Mouse (Mus musculus) leukemia stem cell, adult 10-12 weeks (primary cell): Measurements from ENCODE around the gene Clpx. TPM values are rescaled to one million over a fixed set of nuclear protein-coding genes. Genes with fewer than 3 reads are reported as not detected.

Experiments
- polyA plus RNA-seq: library from polyadenylated mRNA; stranded (reverse); fragments of >175 nt; gene quantifications from 2 replicates; pipeline ENCODE4 v1.2.3, GENCODE M21; 2012; ENCODE audit warnings: low replicate concordance

The Clpx gene
- polyA plus RNA-seq: 10.6 and 14.9 TPM in 2 replicates

DNA sequence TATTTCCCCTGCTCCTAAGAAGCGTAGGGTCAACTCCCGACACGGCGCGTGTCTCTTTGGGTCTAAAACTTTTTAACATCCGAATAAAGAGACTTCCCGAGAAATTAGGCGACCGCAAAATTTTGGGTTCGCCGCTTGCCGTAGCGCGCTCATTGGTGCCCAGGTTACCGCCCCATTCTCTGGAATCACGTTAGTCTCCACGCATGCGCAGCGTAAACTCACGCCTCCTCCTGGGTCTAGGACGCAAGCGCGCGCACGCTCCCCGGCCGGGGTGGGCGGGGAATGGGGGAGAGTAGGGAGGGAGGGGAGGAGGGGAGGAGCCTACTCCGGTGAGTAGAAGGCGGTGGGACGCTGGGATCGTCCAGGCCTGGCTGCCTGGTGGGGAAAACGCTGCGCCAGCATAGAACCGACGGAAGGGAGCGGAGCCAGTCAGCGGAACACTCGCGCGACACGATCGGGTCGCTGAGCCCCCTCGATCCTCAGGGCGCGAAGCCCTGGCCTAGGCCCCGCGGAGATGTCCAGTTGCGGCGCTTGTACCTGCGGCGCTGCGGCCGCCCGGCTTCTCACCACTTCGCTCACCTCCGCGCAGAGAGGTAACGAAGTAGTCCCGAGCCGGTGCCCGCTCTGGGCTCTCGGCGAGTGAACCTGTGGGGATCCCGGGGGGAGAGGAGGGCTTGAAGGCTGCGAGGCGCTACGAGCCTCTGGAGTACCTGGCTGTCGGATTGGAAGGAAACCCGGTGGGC, at the start of gene Clpx:
Gene Clpx (plus strand): TSS at position 288 of the 743 bp plus-strand sequence.

GRCm38 (mm10) chr9:65264959-65265358, 29.1 kb upstream of the Clpx start, which contains the start of gene Cilp:
Gene Cilp, plus strand, starts transcription at chr9:65265180.

GRCm38 (mm10) chr9:65345854-65346475, 51.9 kb downstream of the Clpx start, which contains the start of gene Pdcd7:
Gene Pdcd7, plus strand, starts transcription at chr9:65346104.

DNA sequence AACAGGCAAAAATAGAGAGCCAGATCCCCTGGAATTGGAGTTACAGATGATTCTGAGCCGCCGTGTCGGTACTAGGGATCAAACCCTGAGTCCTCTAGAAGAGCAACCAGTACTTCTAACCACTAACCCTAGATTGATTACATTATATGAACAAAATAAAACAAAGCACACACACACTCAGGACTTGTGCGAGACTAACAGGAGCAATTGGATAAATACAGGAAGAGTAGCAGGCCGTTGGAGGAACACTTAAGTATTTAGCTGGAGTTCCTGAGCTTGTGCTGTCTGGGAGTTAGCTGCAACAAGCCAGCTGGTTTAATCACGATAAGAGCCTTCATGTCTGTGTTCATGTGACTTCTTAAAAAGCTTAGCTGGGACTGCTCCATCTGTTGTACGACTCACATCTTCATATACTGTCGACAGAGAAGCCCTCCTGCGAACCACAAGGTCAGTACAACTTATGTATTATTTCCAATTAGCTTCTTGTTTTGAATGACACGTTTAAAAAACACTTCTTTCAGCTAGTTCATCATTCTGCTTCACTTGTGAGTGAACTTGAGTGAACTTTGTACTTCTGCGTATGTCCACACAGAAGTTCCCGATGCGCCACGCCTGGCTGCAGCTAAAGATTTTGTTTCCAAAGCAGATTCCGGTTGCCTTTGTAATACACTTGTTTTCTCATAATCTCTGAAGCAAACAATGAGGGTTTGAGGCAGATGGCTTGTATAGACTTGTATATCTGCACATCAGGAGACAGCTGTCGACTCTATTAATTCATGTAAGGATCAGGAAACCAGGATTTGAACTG, 66.8 kb downstream of the Clpx start, which contains the start of gene Ubap1l:
Gene Ubap1l (plus strand): TSS at position 401 of the 808 bp plus-strand sequence.

Other genes with a start within 250 kb of the Clpx start
- 0.06 and 0.25 TPM in 2 replicates for gene Igdcc4, start 192.8 kb upstream of the Clpx start, polyA plus RNA-seq
- 0.17 TPM in 1 of 2 replicates, not detected in the other for gene Igdcc3, start 153.1 kb upstream of the Clpx start, polyA plus RNA-seq
- gene Parp16, start 98.9 kb upstream of the Clpx start, polyA plus RNA-seq: 6.9 and 7.6 TPM in 2 replicates
- gene Cilp, start 29.1 kb upstream of the Clpx start, polyA plus RNA-seq: 0.13 TPM in 1 of 2 replicates, not detected in the other
- gene Pdcd7, start 51.8 kb downstream of the Clpx start, polyA plus RNA-seq: 35.7 and 51.3 TPM in 2 replicates
- 0.67 and 1.0 TPM in 2 replicates for gene Ubap1l, start 66.8 kb downstream of the Clpx start, polyA plus RNA-seq
- gene Kbtbd13, start 97.4 kb downstream of the Clpx start, polyA plus RNA-seq: not detected in 2 replicates
- gene Rasl12, start 104.2 kb downstream of the Clpx start, polyA plus RNA-seq: 0.09 and 0.17 TPM in 2 replicates
- gene Slc51b, start 128.7 kb downstream of the Clpx start, polyA plus RNA-seq: not detected in 2 replicates
- 8.4 and 8.5 TPM in 2 replicates for gene Mtfmt, start 141.5 kb downstream of the Clpx start, polyA plus RNA-seq
- gene Spg21, start 166.7 kb downstream of the Clpx start, polyA plus RNA-seq: 20.5 and 26.1 TPM in 2 replicates
- gene Ankdd1a, start 225.9 kb downstream of the Clpx start, polyA plus RNA-seq: not detected in 2 replicates